Mouse (Mus musculus): ENCODE measurements around the gene Glcci1. TPM values are rescaled to one million over a fixed set of nuclear protein-coding genes. Genes with fewer than 3 reads are reported as not detected.

Gene Glcci1
- polyA plus RNA-seq, 1 experiment: 187 TPM

DNA sequence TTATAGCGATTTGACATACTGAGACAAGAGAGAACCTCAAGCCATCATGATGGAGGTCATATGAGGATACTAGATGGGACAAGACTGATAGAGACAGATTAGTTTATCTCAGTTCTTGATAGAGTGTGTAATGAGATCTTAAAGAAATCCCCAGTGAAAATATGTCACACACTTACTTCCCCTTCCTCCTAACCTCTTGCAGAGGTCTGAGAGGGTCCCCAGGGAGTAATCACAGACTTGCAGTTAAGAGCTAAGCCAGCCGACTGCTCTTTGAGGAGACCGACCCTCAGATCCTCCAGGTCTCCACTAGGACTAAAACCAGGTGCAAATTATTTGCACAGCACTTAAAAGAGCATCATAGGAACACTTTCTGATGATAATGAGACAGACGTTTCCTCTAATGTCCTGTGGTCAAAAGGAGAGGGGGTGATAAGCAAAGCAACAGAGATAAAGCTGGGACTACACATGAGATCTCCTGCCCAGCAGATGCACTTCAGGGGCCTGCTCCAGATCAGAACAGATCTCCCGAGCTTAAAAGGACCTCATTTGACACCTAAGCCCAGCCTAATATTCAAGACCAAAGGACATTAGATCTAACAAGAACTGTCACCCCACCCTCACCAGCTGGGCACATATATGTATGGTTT lies 122.7 kb downstream of the Glcci1 start:
- Histone ChIP-seq H3K36me3 (ENCODE audit: control insufficient read depth, insufficient read depth, low read length) (no peaks in the 10 kb centered on the region), H3K4me3 (ENCODE audit: control insufficient read depth, insufficient read depth, low read length) (no peak overlapping the region), H3K27me3 (ENCODE audit: control insufficient read depth, insufficient read depth, low read length) (no peaks in the 10 kb centered on the region), H3K4me1 (replicated peaks; ENCODE audit: control insufficient read depth, insufficient read depth, low read length) (no peaks in the 10 kb centered on the region), H3K27ac (ENCODE audit: control insufficient read depth, insufficient read depth, low read length) (no peak overlapping the region)
- TF ChIP-seq CTCF (IDR thresholded peaks at IDR 0.05; ENCODE audit: borderline replicate concordance, control insufficient read depth, extremely low read depth, insufficient read depth, low read length, poor library complexity) (no peak), POLR2A (IDR thresholded peaks at IDR 0.05; ENCODE audit: control insufficient read depth, extremely low read depth, insufficient read depth, low read length, poor library complexity) (no peak)
- 82% methylated on average over 5 of the region's 5 CpGs for WGBS
- DNase-seq: no peak

DNA sequence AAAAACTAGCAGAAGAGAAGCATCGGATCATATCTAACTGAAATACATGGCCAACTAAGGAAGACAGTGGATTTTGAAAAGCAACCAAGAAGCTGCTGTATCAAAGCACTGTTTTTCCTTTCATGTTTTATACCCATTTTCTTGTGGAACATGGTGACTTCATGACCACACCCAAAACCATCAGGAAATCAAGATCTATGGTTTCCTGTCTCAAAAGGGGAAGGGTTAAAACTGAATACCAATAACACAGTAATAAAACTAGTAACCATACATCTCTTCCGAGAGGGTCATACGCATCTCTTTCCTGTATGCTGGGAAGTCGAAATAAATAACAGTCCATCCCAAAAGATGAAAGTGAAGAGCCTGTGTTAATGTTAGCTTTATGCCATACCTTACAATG lies 123.3 kb downstream of the Glcci1 start:
- H3K4me3 ChIP-seq (ENCODE audit: control insufficient read depth, insufficient read depth, low read length): no peak overlapping the region
- no peak overlapping the region for H3K27ac ChIP-seq (ENCODE audit: control insufficient read depth, insufficient read depth, low read length)
- WGBS: 95% methylated on average over 4 of the region's 4 CpGs
- H3K4me1 ChIP-seq (replicated peaks; ENCODE audit: control insufficient read depth, insufficient read depth, low read length): no peaks in the 10 kb centered on the region
- TF ChIP-seq CTCF (IDR thresholded peaks at IDR 0.05; ENCODE audit: borderline replicate concordance, control insufficient read depth, extremely low read depth, insufficient read depth, low read length, poor library complexity): no peak
- TF ChIP-seq POLR2A (IDR thresholded peaks at IDR 0.05; ENCODE audit: control insufficient read depth, extremely low read depth, insufficient read depth, low read length, poor library complexity): no peak
- no peaks in the 10 kb centered on the region for H3K36me3 ChIP-seq (ENCODE audit: control insufficient read depth, insufficient read depth, low read length)
- no peaks in the 10 kb centered on the region for H3K27me3 ChIP-seq (ENCODE audit: control insufficient read depth, insufficient read depth, low read length)
- no peak for DNase-seq

GRCm38 (mm10) chr6:8638122-8638521 lies 128.7 kb downstream of the Glcci1 start:
- Histone ChIP-seq H3K27me3 (ENCODE audit: control insufficient read depth, insufficient read depth, low read length) (no peaks in the 10 kb centered on the region), H3K27ac (ENCODE audit: control insufficient read depth, insufficient read depth, low read length) (no peak overlapping the region), H3K4me3 (ENCODE audit: control insufficient read depth, insufficient read depth, low read length) (no peak overlapping the region), H3K4me1 (replicated peaks; ENCODE audit: control insufficient read depth, insufficient read depth, low read length) (peaks cover 6% of the 10 kb centered on the region), H3K36me3 (ENCODE audit: control insufficient read depth, insufficient read depth, low read length) (no peaks in the 10 kb centered on the region)
- TF ChIP-seq POLR2A (IDR thresholded peaks at IDR 0.05; ENCODE audit: control insufficient read depth, extremely low read depth, insufficient read depth, low read length, poor library complexity) (no peak), CTCF (IDR thresholded peaks at IDR 0.05; ENCODE audit: borderline replicate concordance, control insufficient read depth, extremely low read depth, insufficient read depth, low read length, poor library complexity) (no peak)
- no peak for DNase-seq
- 97% methylated on average over 4 of the region's 4 CpGs for WGBS

- no peak overlapping the region for H3K27ac ChIP-seq (ENCODE audit: control insufficient read depth, insufficient read depth, low read length)
- H3K4me1 ChIP-seq (replicated peaks; ENCODE audit: control insufficient read depth, insufficient read depth, low read length): peaks cover 6% of the 10 kb centered on the region
- 76% methylated on average over 4 of the region's 4 CpGs for WGBS
- H3K4me3 ChIP-seq (ENCODE audit: control insufficient read depth, insufficient read depth, low read length): no peak overlapping the region
- no peaks in the 10 kb centered on the region for H3K27me3 ChIP-seq (ENCODE audit: control insufficient read depth, insufficient read depth, low read length)
- H3K36me3 ChIP-seq (ENCODE audit: control insufficient read depth, insufficient read depth, low read length): no peaks in the 10 kb centered on the region
- TF ChIP-seq CTCF (IDR thresholded peaks at IDR 0.05; ENCODE audit: borderline replicate concordance, control insufficient read depth, extremely low read depth, insufficient read depth, low read length, poor library complexity): no peak
- TF ChIP-seq POLR2A (IDR thresholded peaks at IDR 0.05; ENCODE audit: control insufficient read depth, extremely low read depth, insufficient read depth, low read length, poor library complexity): no peak
- no peak for DNase-seq
These were observed 129.5 kb downstream of the Glcci1 start for GRCm38 (mm10) chr6:8638899-8639298.

GRCm38 (mm10) chr6:8639526-8639925 lies 130.1 kb downstream of the Glcci1 start:
- no peak for TF ChIP-seq CTCF (IDR thresholded peaks at IDR 0.05; ENCODE audit: borderline replicate concordance, control insufficient read depth, extremely low read depth, insufficient read depth, low read length, poor library complexity)
- TF ChIP-seq POLR2A (IDR thresholded peaks at IDR 0.05; ENCODE audit: control insufficient read depth, extremely low read depth, insufficient read depth, low read length, poor library complexity): no peak
- Histone ChIP-seq H3K4me1 (replicated peaks; ENCODE audit: control insufficient read depth, insufficient read depth, low read length) (peaks cover 6% of the 10 kb centered on the region), H3K4me3 (ENCODE audit: control insufficient read depth, insufficient read depth, low read length) (no peak overlapping the region), H3K27me3 (ENCODE audit: control insufficient read depth, insufficient read depth, low read length) (no peaks in the 10 kb centered on the region), H3K36me3 (ENCODE audit: control insufficient read depth, insufficient read depth, low read length) (no peaks in the 10 kb centered on the region), H3K27ac (ENCODE audit: control insufficient read depth, insufficient read depth, low read length) (no peak overlapping the region)
- WGBS: 53% methylated on average over 2 of the region's 2 CpGs
- DNase-seq: no peak

DNA sequence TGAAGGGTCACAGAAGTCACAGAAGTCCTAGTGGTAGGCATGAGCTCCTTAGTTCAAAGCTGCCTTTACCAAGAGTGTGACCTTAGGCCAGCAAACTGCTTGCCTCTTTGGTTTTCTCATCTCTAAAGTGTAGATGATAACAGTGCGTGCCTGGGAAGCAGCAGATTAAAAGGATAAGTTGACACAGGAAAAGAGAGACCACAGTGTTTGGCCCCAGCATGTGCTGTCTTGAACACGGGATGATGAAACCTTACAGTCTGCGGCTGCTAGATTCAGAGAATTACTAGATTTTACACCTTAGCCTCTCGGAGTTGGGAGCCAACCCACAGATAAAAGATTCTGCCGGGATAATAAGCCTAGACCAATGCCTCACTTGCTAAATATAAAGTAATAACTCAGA lies 131.5 kb downstream of the Glcci1 start:
- H3K36me3 ChIP-seq (ENCODE audit: control insufficient read depth, insufficient read depth, low read length): no peaks in the 10 kb centered on the region
- 90% methylated on average over 5 of the region's 5 CpGs for WGBS
- H3K4me1 ChIP-seq (replicated peaks; ENCODE audit: control insufficient read depth, insufficient read depth, low read length): peaks cover 6% of the 10 kb centered on the region
- TF ChIP-seq CTCF (IDR thresholded peaks at IDR 0.05; ENCODE audit: borderline replicate concordance, control insufficient read depth, extremely low read depth, insufficient read depth, low read length, poor library complexity) (no peak), POLR2A (IDR thresholded peaks at IDR 0.05; ENCODE audit: control insufficient read depth, extremely low read depth, insufficient read depth, low read length, poor library complexity) (no peak)
- no peak for DNase-seq
- H3K4me3 ChIP-seq (ENCODE audit: control insufficient read depth, insufficient read depth, low read length): no peak overlapping the region
- no peak overlapping the region for H3K27ac ChIP-seq (ENCODE audit: control insufficient read depth, insufficient read depth, low read length)
- no peaks in the 10 kb centered on the region for H3K27me3 ChIP-seq (ENCODE audit: control insufficient read depth, insufficient read depth, low read length)

- Histone ChIP-seq H3K36me3 (ENCODE audit: control insufficient read depth, insufficient read depth, low read length) (no peaks in the 10 kb centered on the region), H3K27ac (ENCODE audit: control insufficient read depth, insufficient read depth, low read length) (no peak overlapping the region), H3K27me3 (ENCODE audit: control insufficient read depth, insufficient read depth, low read length) (no peaks in the 10 kb centered on the region), H3K4me1 (replicated peaks; ENCODE audit: control insufficient read depth, insufficient read depth, low read length) (peaks cover 8% of the 10 kb centered on the region), H3K4me3 (ENCODE audit: control insufficient read depth, insufficient read depth, low read length) (no peak overlapping the region)
- no peak for DNase-seq
- TF ChIP-seq POLR2A (IDR thresholded peaks at IDR 0.05; ENCODE audit: control insufficient read depth, extremely low read depth, insufficient read depth, low read length, poor library complexity) (no peak), CTCF (IDR thresholded peaks at IDR 0.05; ENCODE audit: borderline replicate concordance, control insufficient read depth, extremely low read depth, insufficient read depth, low read length, poor library complexity) (no peak)
- 94% methylated on average over 10 of the region's 10 CpGs for WGBS
These were observed 135.3 kb downstream of the Glcci1 start for GRCm38 (mm10) chr6:8644703-8645102.
